Mouse (Mus musculus) adrenal gland, adult (tissue): Measurements from ENCODE around the gene Sez6.

ENCODE experiments used
- DNase-seq, 2 experiments: peaks; one replicate each; pipeline ENCODE4 v3.0.0; 2022 to 2023; ENCODE audit warnings: low spot score in 1 of 2; ENCODE audit not compliant: inconsistent age in 2 of 2

Sez6 gene

GRCm38 (mm10) chr11:77904707-77905106, 25.9 kb upstream of the Sez6 start:
- DNase-seq = no peak

- no peak for DNase-seq
These were observed 24.4 kb upstream of the Sez6 start for GRCm38 (mm10) chr11:77906097-77906687.

- no peak for DNase-seq
These were observed 23.8 kb upstream of the Sez6 start for GRCm38 (mm10) chr11:77906747-77907174.

- no peak for DNase-seq
These were observed 22.1 kb upstream of the Sez6 start for GRCm38 (mm10) chr11:77908468-77908867.

GRCm38 (mm10) chr11:77909376-77909775, 21.2 kb upstream of the Sez6 start:
- no peak for DNase-seq

- no peak for DNase-seq
These were observed 20.8 kb upstream of the Sez6 start for GRCm38 (mm10) chr11:77909776-77910175.

GRCm38 (mm10) chr11:77913505-77913904, 17.1 kb upstream of the Sez6 start:
- DNase-seq = peak in 1 of 2 experiments; percentile 75

GRCm38 (mm10) chr11:77914598-77915260, 15.9 kb upstream of the Sez6 start:
- DNase-seq = peak in 1 of 2 experiments; percentile 56

- DNase-seq = no peak
These were observed 13.9 kb upstream of the Sez6 start for GRCm38 (mm10) chr11:77916741-77917140.

- peak; percentile 31 to 54 for DNase-seq
These were observed 13.4 kb upstream of the Sez6 start for GRCm38 (mm10) chr11:77917166-77917565.

GRCm38 (mm10) chr11:77923285-77923684, 7.3 kb upstream of the Sez6 start:
- peak in 1 of 2 experiments; percentile 68 for DNase-seq

GRCm38 (mm10) chr11:77925836-77926657, 4.6 kb upstream of the Sez6 start:
- DNase-seq = peak; percentile 53 to 73

- DNase-seq = no peak
These were observed 3.9 kb upstream of the Sez6 start for GRCm38 (mm10) chr11:77926666-77927065.

- peak; percentile 67 to 79 for DNase-seq
These were observed 2.8 kb upstream of the Sez6 start for GRCm38 (mm10) chr11:77927837-77928236.

- peak; percentile 22 to 51 for DNase-seq
These were observed 1.2 kb downstream of the Sez6 start for GRCm38 (mm10) chr11:77931541-77932433.

- no peak for DNase-seq
These were observed 2.0 kb downstream of the Sez6 start for GRCm38 (mm10) chr11:77932576-77932975.

- no peak for DNase-seq
These were observed 3.5 kb downstream of the Sez6 start for GRCm38 (mm10) chr11:77934111-77934521.

- no peak for DNase-seq
These were observed 4.1 kb downstream of the Sez6 start for GRCm38 (mm10) chr11:77934568-77935311.

GRCm38 (mm10) chr11:77936846-77937245, 6.2 kb downstream of the Sez6 start:
- DNase-seq = no peak
